Mouse (Mus musculus): ENCODE measurements around the gene Ube3b. TPM values are rescaled to one million over a fixed set of nuclear protein-coding genes. Genes with fewer than 3 reads are reported as not detected.

Gene Ube3b
- total and polyA plus RNA-seq, 3 experiments: 74.6 to 137 (median 75.4) TPM

GRCm38 (mm10) chr5:114423961-114424360, 43.6 kb downstream of the Ube3b start:
- no peak for DNase-seq

- no peak for DNase-seq
Measured at GRCm38 (mm10) chr5:114426732-114427131, 46.3 kb downstream of the Ube3b start.

- no peak for DNase-seq
Measured at GRCm38 (mm10) chr5:114428621-114429020, 48.2 kb downstream of the Ube3b start.

- no peak for DNase-seq
Measured at GRCm38 (mm10) chr5:114429781-114430180, 49.4 kb downstream of the Ube3b start.

- DNase-seq: no peak
Measured at GRCm38 (mm10) chr5:114434359-114434758, 54.0 kb downstream of the Ube3b start.

GRCm38 (mm10) chr5:114435588-114435987, 55.2 kb downstream of the Ube3b start:
- DNase-seq: no peak

- peak; percentile 99 for DNase-seq
Measured at GRCm38 (mm10) chr5:114443566-114444367, 63.4 kb downstream of the Ube3b start, which contains the start of the genes Mmab and Mvk. Gene Mmab (minus strand): TSS chr5:114444060. Gene Mvk (plus strand): TSS chr5:114444269.

GRCm38 (mm10) chr5:114444368-114444692, 63.9 kb downstream of the Ube3b start:
- DNase-seq: no peak

- no peak for DNase-seq
Measured at GRCm38 (mm10) chr5:114449011-114449410, 68.6 kb downstream of the Ube3b start.

- DNase-seq: no peak
Measured at GRCm38 (mm10) chr5:114456287-114456686, 75.9 kb downstream of the Ube3b start.

- DNase-seq: no peak
Measured at GRCm38 (mm10) chr5:114456995-114457605, 76.7 kb downstream of the Ube3b start.

- DNase-seq: peak; percentile 86
Measured at GRCm38 (mm10) chr5:114461238-114461637, 80.8 kb downstream of the Ube3b start.

- peak; percentile 85 for DNase-seq
Measured at GRCm38 (mm10) chr5:114462067-114463040, 81.9 kb downstream of the Ube3b start.

- no peak for DNase-seq
Measured at GRCm38 (mm10) chr5:114464561-114464960, 84.2 kb downstream of the Ube3b start.

GRCm38 (mm10) chr5:114465641-114466040, 85.2 kb downstream of the Ube3b start:
- no peak for DNase-seq

- peak; percentile 24 for DNase-seq
Measured at GRCm38 (mm10) chr5:114467019-114467418, 86.6 kb downstream of the Ube3b start.

- peak; percentile 73 for DNase-seq
Measured at GRCm38 (mm10) chr5:114467430-114467829, 87.0 kb downstream of the Ube3b start.

GRCm38 (mm10) chr5:114468007-114468406, 87.6 kb downstream of the Ube3b start:
- no peak for DNase-seq

GRCm38 (mm10) chr5:114470359-114470758, 90.0 kb downstream of the Ube3b start:
- DNase-seq: no peak
